Mouse (Mus musculus): ENCODE data around the gene Elavl1. TPM values are rescaled to one million over a fixed set of nuclear protein-coding genes. Genes with fewer than 3 reads are reported as not detected.
"Not testable (repeated sequence)": the region's sequence is repeated elsewhere in the genome, so short reads cannot be mapped to it uniquely, and the experiment has no call there.

The Elavl1 gene
- polyA plus RNA-seq, 1 experiment = 35.6 TPM

DNA sequence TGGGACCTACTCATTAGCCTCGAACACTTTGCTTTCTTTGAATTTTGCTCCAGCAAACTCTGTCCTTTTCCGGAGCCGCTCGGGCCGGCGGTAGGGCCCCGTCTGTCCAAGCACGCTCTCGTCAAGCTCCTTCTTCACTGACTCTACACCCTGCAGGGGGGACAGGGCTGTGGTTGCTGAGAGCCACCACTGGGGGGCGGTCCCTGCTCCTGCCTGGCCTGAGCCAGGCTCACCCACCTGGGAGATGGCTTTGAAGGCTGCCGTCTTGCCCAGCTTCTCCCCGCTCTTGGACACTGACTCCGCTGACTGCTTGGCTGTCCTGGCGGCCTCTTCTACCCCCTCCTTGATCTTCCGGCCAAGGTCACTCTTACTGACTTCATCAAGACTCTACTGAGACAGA lies 57.6 kb downstream of the Elavl1 start:
- H3K4me1 ChIP-seq (ENCODE audit: control insufficient read depth, insufficient read depth, low read length) = peaks cover 6% of the 10 kb centered on the region
- TF ChIP-seq CTCF (IDR thresholded peaks at IDR 0.05; ENCODE audit: extremely low read depth, insufficient read depth, low read length) (no peak), POLR2A (IDR thresholded peaks at IDR 0.05; ENCODE audit: extremely low read depth, insufficient read depth, low read length) (no peak)
- no peak overlapping the region for H3K27ac ChIP-seq (ENCODE audit: insufficient read depth, low read length)
- no peak overlapping the region for H3K4me3 ChIP-seq (ENCODE audit: insufficient read depth, low read length)

DNA sequence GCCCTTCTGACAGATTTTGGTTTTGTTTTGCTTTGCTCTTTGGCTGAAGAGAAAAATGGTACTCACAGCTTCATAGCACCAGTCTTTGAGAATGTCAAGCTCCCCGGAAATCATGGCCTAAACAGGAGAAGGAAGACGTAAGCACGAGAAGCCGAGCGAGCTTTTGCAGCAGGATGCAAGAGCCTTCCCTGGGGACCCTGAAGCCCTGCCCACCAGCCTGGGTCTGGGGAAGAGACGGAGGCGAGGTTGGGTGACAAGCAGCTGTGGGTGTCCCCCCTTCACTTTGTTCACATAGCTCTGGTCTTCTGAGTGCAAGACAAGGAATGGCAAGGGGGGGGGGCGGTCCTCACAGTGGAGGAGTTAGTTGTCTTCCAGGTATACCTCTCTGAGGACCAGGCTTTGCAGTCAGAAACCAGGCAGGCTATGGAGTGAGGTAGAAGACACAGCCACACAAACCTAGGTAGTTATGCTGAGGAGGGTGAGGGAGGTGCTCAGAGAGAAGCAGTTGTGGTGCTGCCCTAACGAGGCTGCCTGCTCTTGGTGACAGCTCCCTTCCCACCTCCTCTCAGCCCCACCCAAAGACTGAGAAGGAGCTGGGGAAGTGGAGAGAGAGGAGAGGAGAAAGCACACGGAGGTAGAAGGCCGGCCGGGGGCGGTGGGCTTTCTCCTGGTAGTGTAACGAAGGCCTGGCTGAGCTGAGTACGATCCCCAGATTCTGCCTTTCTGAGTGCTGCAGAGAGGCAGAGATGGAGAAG lies 59.9 kb downstream of the Elavl1 start:
- Histone ChIP-seq H3K27ac (ENCODE audit: insufficient read depth, low read length) (peak overlapping the region; percentile 39), H3K4me1 (ENCODE audit: control insufficient read depth, insufficient read depth, low read length) (peaks cover 9% of the 10 kb centered on the region), H3K4me3 (ENCODE audit: insufficient read depth, low read length) (no peak overlapping the region)
- TF ChIP-seq CTCF (IDR thresholded peaks at IDR 0.05; ENCODE audit: extremely low read depth, insufficient read depth, low read length) (no peak), POLR2A (IDR thresholded peaks at IDR 0.05; ENCODE audit: extremely low read depth, insufficient read depth, low read length) (0 out of 2 replicates have a peak, but pooled peaks have one; percentile 10)

DNA sequence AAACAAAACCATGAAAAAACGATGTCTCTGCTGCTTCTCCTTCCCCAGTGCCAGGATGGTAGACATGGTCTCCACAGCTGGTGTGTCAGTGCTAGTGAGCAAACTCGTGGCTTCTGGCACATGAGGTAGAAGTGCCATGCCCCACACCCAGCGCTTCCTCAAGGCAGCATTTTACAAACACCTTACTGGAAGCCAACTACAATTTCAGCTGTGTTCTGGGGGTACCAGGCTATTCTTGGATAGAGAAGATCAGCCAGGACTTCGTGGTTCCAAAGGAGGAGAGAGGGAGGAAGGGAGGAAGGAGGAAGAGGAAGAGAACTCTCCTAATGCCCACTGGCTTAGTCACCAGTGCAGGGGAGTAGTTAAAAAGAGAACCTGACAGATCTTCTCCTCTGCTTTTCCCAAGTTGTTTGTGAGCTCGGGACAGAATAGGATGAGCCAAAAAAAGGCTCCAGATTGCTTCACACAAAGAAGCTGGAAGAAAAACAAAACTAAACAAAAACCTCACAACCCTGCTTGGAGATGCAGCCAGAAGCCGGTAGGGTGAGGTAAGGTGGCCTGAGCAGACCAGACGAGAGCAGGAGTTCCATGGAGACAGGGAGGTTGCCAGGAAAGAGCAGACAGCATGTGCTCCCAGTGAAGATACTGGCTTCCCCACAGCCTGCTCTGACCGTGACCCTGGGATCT lies 62.0 kb downstream of the Elavl1 start:
- TF ChIP-seq CTCF (IDR thresholded peaks at IDR 0.05; ENCODE audit: extremely low read depth, insufficient read depth, low read length) (no peak), POLR2A (IDR thresholded peaks at IDR 0.05; ENCODE audit: extremely low read depth, insufficient read depth, low read length) (no peak)
- Histone ChIP-seq H3K27ac (ENCODE audit: insufficient read depth, low read length) (peak overlapping the region; percentile 41; the same call in 1 of the 2 replicates), H3K4me1 (ENCODE audit: control insufficient read depth, insufficient read depth, low read length) (peaks cover 12% of the 10 kb centered on the region), H3K4me3 (ENCODE audit: insufficient read depth, low read length) (no peak overlapping the region)

DNA sequence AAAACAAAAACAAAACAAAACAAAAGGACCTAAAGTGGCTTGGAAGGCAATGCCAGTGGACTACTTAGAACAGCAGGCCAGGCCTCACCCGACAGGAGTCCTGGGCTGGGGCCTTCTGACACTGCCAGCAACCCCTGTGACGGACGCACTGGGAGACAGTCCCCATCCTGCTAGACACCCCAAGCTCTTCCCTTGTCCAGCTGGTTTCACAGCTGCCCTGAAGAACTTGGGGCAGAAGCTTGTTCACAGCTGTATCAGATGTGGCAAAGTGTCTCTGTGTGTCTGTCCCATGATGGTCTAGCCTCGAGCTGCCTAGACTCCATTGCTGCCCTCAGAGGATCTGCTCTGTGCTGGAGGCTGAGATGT lies 65.4 kb downstream of the Elavl1 start:
- Histone ChIP-seq H3K4me1 (ENCODE audit: control insufficient read depth, insufficient read depth, low read length) (peaks cover 12% of the 10 kb centered on the region), H3K4me3 (ENCODE audit: insufficient read depth, low read length) (no peak overlapping the region), H3K27ac (ENCODE audit: insufficient read depth, low read length) (no peak overlapping the region)
- no peak for TF ChIP-seq POLR2A (IDR thresholded peaks at IDR 0.05; ENCODE audit: extremely low read depth, insufficient read depth, low read length)
- no peak for TF ChIP-seq CTCF (IDR thresholded peaks at IDR 0.05; ENCODE audit: extremely low read depth, insufficient read depth, low read length)

DNA sequence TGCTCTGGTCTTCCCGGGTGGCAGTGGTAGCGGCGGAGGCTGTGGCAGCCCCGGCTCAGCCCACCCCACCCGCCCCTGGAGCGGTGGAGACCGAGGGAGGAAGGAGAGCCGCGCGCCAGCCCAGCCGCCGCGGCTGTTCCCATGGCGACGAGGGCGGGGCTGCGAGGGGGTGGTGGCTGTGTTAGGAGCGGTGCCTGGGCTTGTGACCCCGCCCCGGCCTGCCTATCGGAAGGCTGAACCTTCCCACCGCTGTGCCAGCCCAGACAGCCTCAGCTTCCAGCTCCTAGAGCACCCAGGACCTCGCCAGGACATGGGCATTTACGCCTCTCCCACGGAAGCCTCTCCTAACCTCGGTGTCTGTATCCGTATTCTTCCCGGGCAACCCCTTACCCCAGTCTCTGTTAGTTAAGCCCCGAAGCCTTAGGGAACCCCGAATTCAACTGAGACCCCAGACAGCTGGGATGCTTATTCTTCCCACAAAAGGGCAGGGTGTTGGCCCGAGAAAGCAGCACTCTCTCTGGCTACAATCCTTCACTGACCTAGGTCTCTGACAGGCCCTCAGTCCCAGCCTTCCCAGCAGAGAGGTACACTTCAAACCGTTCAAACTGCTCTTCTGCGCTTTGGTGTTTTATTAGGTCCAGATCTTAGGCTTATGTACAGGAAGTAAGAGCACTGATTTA lies 65.9 kb downstream of the Elavl1 start, which contains the start of gene Ctxn1:
Gene Ctxn1 (minus strand): TSS at position 150 of the 680 bp plus-strand sequence.
- peaks cover 10% of the 10 kb centered on the region for H3K4me1 ChIP-seq (ENCODE audit: control insufficient read depth, insufficient read depth, low read length)
- peak within 1 kb of the TSS; percentile 93 for H3K27ac ChIP-seq (ENCODE audit: insufficient read depth, low read length)
- peak within 1 kb of the TSS; percentile 89 for H3K4me3 ChIP-seq (ENCODE audit: insufficient read depth, low read length)
- TF ChIP-seq CTCF (IDR thresholded peaks at IDR 0.05; ENCODE audit: extremely low read depth, insufficient read depth, low read length) (no peak), POLR2A (IDR thresholded peaks at IDR 0.05; ENCODE audit: extremely low read depth, insufficient read depth, low read length) (peak; percentile 58; the same call in 1 of the 2 replicates)

DNA sequence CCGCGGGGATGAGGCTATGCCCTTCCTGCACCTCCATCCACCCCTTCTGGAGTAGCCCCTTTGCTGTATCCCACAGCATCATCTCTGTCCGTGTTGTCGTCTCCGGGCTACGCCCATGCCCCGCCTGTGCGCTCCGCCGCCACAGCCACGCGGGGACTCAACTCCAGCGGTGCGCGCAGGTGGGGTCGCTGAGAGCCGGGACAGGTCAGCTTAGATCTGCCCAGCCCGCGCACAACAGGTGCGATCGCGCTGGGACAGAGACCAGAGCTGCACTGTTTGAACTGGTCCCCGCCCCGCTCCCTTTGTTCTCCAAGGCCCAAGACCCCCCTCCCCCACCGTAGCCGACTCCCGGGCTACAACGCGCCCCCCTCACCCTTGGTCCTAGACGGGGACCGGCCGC lies 66.5 kb downstream of the Elavl1 start:
- Histone ChIP-seq H3K27ac (ENCODE audit: insufficient read depth, low read length) (peak overlapping the region; percentile 89), H3K4me3 (ENCODE audit: insufficient read depth, low read length) (peak overlapping the region; percentile 89), H3K4me1 (ENCODE audit: control insufficient read depth, insufficient read depth, low read length) (peaks cover 10% of the 10 kb centered on the region)
- no peak for TF ChIP-seq POLR2A (IDR thresholded peaks at IDR 0.05; ENCODE audit: extremely low read depth, insufficient read depth, low read length)
- no peak for TF ChIP-seq CTCF (IDR thresholded peaks at IDR 0.05; ENCODE audit: extremely low read depth, insufficient read depth, low read length)

DNA sequence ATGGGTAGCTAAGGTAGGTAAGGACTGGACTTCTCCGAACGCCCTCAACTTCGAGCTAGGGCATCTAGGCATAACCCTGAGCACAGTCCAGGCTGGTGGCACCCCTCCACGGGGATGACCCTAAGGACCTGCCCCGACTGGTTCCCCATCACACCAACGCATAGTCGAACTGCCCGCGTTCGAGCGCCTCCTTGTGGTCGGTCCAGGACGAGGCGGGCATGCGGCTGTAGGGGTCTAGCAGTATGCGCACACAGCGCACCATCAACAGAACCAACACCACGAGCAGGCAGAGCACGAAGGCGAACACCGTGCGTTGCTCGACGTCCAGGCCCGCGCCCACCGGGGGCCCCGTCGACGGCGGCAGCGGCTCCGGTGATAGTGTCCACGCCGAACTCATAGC lies 67.0 kb downstream of the Elavl1 start:
- Histone ChIP-seq H3K4me3 (ENCODE audit: insufficient read depth, low read length) (peak overlapping the region; percentile 89), H3K27ac (ENCODE audit: insufficient read depth, low read length) (peak overlapping the region; percentile 89), H3K4me1 (ENCODE audit: control insufficient read depth, insufficient read depth, low read length) (peaks cover 8% of the 10 kb centered on the region)
- TF ChIP-seq CTCF (IDR thresholded peaks at IDR 0.05; ENCODE audit: extremely low read depth, insufficient read depth, low read length) (peak; percentile 67), POLR2A (IDR thresholded peaks at IDR 0.05; ENCODE audit: extremely low read depth, insufficient read depth, low read length) (no peak; the same call in 1 of the 2 replicates)

DNA sequence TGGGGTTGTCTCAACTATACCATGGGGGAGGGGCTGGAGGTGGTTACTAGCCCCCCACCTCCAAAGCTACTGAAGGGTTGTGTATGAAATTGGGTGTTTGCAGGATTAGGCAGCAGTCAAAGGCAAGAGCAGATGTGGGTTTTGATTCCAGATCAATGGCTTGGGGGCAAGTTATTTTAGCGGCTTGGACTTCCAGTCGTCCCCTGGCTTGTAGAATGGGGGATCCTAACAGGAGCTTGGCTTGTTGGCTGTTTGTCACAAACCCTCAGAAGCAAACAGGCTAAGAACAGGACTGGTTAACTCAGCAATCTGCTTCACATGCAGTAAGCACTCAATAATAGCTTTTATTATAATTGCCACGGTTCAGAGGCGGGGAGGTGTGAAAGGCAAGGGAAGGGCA lies 67.9 kb downstream of the Elavl1 start:
- peaks cover 7% of the 10 kb centered on the region for H3K4me1 ChIP-seq (ENCODE audit: control insufficient read depth, insufficient read depth, low read length)
- TF ChIP-seq POLR2A (IDR thresholded peaks at IDR 0.05; ENCODE audit: extremely low read depth, insufficient read depth, low read length) (no peak), CTCF (IDR thresholded peaks at IDR 0.05; ENCODE audit: extremely low read depth, insufficient read depth, low read length) (no peak)
- peak overlapping the region; percentile 89 for H3K4me3 ChIP-seq (ENCODE audit: insufficient read depth, low read length)
- peak overlapping the region; percentile 89 for H3K27ac ChIP-seq (ENCODE audit: insufficient read depth, low read length)

DNA sequence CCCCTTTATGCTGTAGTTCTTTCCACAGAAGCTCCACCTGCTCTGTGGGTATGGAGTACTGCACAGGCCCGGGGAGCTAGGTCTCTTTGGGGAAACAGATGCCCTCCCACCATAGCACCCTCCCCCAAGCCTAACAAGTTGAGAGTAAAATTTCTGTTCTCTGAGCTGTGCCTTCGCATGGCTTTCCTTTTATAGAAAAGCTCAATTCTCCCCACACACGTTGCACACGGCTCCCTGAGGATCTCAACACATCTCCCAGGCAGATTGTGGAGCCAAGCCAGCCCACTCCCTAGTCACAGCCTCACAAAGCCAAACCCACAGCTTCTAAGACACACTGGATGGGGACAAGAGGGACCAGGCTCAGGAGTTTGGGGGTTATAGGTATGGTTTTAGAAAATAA lies 68.3 kb downstream of the Elavl1 start:
- TF ChIP-seq POLR2A (IDR thresholded peaks at IDR 0.05; ENCODE audit: extremely low read depth, insufficient read depth, low read length) (peak; percentile 84; the same call in 1 of the 2 replicates), CTCF (IDR thresholded peaks at IDR 0.05; ENCODE audit: extremely low read depth, insufficient read depth, low read length) (no peak)
- H3K4me3 ChIP-seq (ENCODE audit: insufficient read depth, low read length) = 0 out of 2 replicates have a peak overlapping the region, but pooled peaks have one; percentile 89
- peaks cover 7% of the 10 kb centered on the region for H3K4me1 ChIP-seq (ENCODE audit: control insufficient read depth, insufficient read depth, low read length)
- H3K27ac ChIP-seq (ENCODE audit: insufficient read depth, low read length) = 0 out of 2 replicates have a peak overlapping the region, but pooled peaks have one; percentile 31

DNA sequence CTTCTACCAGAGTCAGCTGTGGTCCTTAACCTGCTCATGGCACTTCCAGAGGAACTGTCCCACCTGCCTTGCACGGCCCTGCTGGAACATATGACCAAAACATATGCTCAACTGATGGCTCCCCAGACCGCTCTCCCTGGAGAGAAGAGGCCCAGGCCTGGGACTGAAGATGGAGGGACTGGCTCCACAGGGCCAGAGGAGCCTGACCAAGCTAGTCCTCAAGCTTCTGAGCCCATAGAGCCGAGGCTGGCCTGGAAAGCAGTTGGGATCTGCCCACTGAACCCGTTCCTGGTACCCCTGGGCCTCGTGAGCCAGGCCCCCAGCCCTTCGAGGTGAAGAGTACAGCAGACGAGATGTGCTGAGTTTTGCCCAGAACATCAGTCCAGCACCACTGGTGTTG lies 69.7 kb downstream of the Elavl1 start:
- H3K4me3 ChIP-seq (ENCODE audit: insufficient read depth, low read length); H3K4me1 ChIP-seq (ENCODE audit: control insufficient read depth, insufficient read depth, low read length); H3K27ac ChIP-seq (ENCODE audit: insufficient read depth, low read length): not testable (repeated sequence)
